Mouse (Mus musculus): ENCODE measurements around the gene Casp9.
"Not testable (repeated sequence)": the region's sequence is repeated elsewhere in the genome, so short reads cannot be mapped to it uniquely, and the experiment has no call there.

Gene Casp9

DNA sequence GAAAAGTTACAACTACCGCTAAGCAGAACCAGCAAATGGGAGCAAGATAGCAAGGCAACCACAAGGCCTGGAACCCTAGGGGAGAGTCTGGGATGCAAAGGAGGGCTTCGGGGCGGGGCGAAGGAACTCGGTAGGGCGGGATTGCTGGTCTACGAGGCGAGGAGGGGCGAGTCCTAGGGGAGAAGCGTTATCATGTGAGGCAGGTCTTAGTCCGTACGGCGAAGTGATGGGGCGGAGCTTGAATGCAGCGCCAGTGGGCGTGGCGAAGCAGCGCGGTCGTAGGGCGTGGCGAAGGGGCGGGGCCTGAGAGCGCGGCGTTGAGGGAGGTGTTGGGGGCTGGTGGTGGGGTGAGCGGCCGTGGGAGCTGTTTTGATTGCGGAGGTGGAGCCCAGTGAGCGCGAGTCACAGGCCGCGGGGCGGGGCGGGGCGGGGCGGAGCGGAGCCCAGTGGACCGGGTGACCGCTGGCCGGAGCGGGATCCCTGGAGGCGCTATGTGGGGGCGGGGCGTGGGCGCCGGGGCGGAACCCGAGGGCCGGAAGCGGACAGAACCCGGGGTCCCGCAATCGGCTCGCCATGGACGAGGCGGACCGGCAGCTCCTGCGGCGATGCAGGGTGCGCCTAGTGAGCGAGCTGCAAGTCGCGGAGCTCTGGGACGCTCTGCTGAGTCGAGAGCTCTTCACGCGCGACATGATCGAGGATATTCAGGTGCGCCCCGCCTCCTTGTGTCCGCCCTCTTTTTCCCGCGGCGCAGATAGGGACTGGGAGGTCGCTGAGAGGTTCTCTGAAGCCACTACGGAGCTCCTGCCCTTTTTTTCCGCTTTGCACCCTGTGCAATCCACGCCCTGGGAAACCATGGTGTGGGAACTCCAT, at the start of gene Casp9:
Gene Casp9, plus strand, starts transcription at position 331 of the 870 bp plus-strand sequence.
- DNase-seq, result peak; percentile 95

DNA sequence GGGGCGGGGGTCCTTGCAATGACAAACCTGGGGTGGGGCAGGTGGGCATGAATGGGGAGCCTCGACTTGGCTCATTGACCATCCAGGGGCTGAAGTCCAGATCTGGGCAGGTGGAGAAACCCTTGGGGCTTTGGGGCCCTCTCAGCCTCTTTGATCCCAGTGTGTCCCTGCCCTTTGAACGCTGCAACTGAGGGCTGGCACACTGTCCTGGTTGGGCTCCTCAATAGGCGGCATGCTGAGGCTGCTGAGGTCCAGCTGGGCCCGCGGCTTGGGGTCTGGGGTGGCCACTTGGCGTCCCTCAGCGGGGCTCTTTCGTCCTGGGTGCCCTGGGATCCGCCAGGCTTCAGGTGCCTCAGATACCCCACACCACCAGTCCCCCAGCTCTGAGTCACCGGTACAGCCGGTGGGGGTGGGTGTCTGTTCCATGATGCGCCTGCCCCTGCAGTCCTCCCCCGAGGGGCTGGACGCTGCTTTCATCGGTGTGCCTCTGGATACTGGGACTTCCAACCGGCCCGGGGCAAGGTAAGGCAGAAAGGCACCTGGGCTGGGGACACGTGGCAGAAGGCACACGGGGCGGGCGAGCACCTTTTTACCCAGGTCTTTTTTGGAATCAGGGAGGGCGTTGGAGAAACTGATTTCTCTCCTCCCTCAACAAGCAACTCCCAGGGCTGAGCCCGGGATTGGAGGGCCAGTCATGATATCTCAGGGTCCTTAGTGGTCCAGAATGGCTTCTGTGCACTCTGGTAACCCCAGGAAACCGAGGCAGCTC, 46.6 kb upstream of the Casp9 start, which contains the start of gene Agmat:
Gene Agmat, plus strand, starts transcription at position 95 of the 769 bp plus-strand sequence.
- DNase-seq, result no peak

DNA sequence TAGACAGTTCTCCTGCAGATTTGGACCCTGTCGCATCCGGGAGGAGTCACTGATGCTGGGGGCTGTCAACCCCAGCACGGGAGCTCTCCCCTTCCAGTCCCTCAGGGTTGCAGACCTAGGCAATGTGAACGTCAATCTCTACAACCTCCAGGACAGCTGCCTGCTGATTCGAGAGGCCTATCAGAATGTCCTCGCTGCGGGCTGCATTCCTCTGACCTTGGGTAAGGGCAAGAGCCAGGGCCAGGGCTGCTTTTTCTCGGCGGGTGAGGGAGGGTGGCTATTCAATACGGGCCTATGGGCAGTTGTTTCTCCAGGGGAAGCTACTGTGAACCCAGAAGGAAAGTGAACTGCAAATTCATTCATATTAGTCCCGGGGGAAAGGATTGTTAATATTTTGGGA, 43.9 kb upstream of the Casp9 start:
- DNase-seq, result no peak

DNA sequence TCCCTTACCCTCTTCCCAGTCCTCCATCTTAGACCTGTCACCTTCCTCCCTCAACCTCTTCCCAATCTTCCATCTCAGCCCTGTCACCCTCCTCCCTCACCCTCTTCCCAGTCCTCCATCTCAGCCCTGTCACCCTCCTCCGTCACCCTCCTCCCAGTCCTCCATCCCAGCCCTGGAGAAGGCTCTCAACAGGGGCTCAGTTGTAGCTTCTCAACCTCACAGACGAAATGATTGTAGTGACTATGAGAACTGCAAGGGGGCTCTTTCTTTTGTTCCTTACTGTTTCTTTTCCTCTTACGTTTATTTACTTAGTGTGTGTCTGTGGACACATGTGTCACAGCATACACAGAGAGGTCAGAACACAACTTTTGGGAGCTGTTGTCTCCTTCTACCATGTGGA, 42.6 kb upstream of the Casp9 start:
- DNase-seq, result no peak

DNA sequence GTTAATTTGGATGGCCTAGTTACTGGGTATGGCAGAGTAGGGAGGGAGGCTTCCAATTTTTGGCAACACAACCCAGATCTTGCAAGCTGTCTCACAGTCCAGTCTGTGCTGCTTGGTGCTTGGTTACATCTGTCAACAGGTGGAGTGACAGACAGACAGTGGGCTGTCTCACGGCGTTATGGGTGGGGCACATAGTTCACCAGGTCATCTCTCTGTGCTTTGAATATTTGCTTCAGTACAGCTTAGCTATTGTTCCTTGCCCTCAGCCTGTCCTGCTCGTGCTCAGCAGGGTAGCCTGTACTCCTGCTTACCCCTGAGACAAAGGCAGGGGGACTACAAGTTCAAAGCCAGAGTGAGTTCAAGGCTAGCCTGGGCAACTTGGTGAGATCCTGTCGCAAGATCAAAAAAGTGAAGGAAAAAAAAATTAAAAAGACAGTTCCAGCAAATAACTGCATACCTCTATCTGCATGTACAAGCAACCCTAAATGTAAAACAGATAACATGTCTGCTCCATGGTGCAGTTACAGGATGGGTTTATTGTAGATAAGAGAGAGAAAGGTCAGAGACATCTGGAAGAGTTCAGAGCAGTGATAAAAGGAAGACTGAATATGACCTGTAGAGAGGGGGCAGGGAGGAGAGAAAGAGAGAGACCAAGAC, 41.9 kb upstream of the Casp9 start:
- DNase-seq, result no peak

DNA sequence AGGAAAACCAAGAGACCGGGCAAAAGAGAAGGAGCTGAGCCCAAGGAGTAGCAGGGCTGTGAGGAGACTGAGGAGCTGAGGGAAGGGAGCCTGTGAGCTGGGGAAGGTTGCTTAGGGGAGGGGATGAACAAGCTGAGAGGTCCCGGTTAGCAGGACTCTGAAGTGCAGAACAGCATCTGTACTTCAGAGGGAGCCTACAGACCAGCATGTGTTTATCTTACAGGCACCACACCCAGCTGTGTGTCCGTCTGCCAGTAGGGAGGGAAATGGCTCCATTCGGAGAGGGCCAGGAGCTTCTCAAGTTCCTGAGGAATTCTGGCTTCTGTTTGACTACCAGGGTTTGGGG, 41.4 kb upstream of the Casp9 start:
- no peak for DNase-seq

DNA sequence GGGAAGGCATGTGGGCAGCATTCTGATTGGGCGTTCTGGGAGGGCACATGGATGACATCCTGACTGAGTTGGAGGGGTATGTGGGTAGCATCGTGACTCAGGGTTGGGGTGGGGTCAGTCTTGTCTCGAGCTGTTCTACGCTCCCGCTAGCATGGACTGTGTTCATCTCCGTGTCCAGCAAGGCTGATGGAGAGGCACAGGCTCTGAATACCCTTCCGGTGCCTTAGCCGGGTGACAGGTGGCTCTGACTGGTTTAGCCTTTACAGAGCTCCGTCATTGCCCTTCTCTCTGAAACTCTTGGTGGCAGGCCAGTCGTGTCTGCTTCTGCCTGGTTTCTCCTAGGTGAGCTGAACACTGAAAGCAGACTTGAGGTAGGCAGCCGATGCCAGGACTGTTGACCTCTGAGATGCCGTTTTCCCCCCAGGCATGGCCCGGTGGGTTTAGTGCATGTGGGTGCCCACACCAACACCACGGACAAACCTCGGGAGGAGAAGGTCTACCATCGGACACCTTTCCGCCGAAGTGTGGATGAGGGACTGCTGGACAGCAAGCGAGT, 38.0 kb upstream of the Casp9 start:
- DNase-seq, result no peak

DNA sequence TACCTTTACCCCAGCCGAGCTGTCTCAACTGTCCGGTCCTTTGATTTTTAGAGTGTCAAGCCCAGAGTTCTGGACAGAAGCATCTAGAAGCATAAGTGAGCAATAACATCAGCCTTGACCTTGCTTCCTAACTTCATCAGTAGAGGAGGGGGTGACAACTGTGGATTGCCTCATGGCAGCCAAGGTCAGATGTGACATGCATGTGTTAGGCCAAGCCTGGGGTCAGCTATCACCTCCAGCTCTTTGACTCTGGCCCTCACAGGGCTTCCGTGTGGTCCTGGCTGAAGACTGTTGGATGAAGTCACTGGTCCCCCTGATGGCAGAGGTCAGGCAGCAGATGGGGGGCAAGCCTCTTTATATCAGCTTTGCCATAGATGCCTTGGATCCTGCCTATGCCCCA, 36.3 kb upstream of the Casp9 start:
- no peak for DNase-seq

DNA sequence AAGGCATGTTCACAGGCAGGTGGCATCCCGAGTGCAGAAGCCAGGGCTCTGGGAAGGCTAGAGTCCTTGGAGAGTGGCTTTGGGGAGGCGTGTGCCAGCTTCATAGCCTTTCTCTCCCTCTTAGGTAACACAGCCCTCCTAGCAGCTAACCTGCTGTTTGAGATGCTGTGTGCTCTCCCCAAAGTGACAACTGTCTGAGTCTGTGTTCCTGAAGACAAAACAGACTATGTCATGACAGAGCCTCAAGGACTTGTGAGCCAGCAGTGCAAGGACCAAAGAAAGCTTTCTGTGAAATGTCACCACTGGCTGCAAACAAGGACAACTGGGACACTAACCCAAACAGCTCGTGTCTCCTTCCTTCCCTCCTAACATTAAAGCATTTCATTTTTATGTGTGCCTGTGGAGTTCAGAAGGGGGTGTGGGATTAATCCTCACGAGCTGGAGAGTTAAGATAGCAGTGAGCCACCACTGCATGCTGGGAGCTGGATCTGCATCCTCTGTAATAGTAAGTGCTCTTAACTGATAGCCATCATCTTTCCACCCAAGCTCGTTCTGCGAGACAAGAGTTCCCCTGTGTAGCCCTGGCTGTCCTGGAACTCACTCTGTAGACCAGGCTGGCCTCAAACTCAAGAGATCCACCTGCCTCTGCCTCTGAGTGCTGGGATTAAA, 34.4 kb upstream of the Casp9 start:
- no peak for DNase-seq

DNA sequence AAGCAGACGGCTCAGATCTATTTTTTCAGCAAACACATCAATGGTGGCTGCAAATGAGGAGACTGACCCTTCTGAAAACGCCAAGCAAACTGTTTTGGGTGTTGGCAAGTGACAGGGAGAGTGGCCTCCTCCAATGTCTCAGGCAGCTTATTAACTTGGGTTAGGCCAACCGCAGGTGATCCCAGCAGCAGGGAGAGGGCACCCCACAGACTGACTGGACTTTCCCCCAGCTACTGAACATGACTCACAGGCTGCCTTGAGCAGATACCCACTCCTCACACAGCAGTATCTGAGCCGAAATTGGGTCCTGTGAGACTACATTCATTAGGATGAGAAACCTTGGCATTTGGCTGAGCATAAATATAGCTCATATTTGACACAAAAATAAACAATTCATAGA, 32.5 kb upstream of the Casp9 start:
- DNase-seq, result no peak

DNA sequence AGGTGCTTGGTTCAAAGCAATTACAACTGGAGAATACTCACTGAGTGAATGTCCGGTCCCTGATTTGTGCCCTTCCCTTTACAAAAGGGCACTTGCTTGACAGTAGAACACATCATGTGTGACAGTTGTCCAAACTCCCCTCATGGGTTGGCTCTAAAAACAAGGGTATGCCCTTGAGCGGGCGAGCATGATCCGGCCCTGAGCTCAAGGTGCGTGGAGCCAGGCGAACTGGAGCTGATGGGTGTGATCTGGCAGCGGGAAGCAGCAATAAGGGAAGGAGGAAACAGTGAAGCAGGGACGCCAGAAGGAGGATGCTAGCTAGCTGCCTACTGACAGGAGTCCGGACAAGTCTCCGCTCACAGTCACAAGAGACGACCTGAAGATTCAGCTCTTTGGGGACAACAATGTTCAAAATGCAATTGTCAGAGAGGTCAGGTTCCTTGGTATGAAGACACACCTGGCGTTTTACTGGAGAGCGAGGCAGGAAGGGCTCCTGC, 31.3 kb upstream of the Casp9 start:
- no peak for DNase-seq

DNA sequence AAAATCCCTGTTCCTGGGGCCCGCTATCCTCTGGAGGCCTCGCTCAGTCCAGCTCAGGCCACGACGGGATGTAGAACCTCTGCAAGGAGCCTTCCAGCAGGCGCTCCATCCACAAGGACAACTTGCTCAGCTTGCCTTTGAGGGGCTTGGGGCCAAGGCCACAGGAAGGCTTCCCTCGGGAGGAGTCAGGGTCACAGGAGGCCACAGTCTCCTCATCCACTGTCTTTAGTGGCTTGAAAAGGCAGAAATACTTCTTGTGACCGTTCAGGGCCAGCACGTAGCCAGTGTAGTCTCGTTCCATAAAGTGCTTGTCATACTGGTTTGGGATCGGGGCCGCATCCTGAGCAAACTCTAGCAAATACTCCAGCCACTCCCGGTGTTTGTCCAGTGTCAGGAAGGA, 29.9 kb upstream of the Casp9 start:
- no peak for DNase-seq

DNA sequence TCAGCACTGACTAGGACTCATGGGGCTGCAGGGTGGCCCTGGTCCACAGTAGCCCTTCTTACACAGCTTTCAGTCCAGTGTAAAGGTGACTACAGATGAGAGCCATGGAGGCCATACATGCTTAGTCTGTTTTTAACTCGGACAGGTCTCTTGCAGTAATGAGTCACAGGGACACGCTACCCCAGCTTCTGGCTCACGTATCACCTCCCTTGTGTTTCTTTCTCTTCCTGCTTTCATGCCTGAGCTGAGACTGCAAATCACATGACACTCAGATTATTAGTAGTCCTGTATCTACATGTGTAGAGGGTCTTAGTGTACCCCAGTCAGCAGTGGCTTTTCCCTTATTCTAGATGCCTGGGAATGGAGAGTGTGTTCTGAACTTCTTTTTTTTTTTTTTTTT, 28.4 kb upstream of the Casp9 start:
- DNase-seq, result no peak

DNA sequence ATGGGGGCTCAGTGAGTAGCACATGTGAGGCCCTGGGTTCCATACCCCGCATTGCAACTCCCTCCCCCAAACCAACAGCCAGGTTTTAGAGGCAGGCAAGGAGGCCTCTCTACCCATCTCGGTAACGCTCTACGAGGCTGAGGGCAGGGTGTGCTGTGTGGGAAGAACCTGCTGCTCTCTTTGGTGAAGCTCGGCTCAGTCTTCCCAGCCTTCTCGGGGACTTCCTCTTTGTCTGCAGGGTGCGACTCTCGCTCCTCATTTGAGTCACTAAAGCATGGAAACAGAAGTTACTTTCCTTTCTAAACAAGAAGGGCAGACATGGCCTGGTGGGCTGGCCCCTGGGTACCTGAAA, 27.1 kb upstream of the Casp9 start:
- no peak for DNase-seq

DNA sequence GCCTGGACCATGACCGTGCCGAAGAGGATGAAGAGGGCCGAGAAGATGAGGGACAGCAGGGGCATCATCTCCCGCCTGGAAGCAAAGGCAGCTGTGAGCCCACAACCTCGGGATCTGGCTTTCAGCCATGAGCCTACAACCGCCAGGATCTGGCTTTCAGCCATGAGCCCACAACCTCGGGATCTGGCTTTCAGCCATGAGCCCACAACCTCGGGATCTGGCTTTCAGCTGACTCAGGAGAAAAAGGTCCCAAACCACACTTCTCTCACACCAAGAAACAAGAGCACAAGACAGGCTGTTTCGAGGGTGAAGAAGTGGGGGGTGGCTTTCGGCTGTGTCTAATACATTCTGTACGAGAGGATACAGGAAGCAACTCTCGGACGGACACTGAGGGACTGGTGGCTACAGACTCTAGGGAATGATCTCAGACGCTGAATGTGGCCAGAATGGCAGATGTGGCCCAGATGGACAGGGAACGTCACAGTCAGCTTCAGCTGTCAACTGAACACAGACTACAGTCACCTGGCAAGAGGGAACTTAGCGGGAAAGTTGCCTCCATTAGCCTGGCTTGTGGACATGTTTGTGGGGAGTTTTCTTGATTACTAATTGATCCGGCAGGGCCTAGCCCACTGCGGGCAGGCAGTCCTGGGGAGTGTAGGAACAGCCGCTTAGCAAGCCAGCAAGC, 26.6 kb upstream of the Casp9 start:
- DNase-seq, result no peak

DNA sequence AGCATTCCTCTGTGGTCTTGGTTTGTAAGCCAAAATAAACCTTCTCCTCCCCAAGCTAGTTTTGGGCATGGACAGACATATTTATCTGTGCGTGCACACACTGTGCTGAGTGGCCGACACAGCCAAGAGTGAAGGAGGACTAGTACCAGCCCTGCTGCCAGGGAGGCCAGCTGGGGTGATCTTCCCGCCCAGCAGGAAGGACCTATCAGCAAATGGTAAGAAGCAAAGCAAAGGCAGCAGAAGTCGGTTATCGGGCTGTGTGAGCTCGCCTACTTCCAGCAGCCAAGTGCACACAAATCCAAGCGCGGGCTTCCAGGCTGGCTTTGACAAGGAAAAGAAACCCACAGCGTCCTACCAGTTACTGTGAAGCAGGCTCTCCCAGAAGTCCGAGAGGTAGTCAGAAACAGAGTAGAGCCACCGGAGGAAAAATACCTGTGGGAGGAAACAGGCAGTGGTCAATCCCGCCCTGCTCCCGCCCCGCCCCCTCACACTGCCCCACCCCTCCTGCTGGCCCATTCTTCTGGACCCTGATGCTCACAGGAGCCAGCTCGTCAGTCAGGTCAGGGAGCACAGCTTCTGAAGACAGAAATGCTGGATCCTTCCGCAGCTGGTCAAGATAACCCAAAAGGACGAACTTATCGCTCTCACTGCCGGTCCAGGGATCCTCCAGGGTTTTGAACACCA, 25.9 kb upstream of the Casp9 start:
- no peak for DNase-seq

DNA sequence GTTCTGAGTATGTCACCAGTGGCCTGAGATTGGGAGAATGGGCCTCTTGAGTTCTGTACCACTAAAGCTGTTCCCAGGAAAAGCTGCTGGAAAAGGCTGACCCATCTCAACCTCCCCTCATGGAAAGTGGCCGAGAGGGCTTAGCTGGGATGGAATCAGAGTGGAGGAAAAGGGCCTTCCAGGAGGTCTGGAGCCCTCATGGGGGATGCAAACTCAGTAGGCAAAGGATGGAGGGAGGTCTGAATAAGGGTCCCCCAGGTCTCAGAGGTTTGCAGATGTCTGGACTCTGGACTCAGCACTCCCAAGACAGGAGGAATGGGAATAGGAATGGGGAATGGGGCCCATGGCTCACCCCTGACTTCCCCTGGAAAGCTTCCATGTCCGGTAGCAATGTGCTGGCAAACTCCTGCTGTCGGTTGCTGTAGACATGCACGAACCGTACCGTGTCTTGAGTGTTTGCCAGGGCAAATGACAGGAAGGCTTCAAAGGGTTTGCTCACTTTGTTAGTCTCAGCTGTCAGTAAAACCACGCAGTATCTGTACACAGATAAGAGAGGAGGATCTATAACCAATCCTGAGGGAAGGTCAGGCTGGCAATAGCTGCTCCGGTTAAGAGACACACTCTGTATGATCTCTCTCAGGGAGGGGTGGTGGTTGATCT, 23.8 kb upstream of the Casp9 start:
- DNase-seq, result no peak

DNA sequence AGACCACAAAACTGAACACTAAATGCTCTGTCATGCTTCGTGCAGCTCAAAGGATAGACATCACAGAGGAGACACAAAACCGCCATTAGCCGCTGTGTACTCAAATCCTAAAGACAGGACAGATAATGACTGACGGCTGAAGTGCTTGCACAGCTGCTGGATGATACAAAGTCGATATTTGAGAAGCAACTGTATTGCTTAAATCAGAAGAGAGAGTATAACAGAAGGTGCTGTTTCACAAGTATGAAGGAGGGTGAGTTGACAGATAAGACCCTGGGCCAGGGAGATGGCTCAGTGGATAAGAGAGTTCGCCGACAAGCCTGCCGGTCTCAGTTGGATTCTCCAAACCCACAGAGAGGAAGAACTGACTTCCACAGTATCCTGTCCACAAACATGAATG, 21.6 kb upstream of the Casp9 start:
- no peak for DNase-seq

DNA sequence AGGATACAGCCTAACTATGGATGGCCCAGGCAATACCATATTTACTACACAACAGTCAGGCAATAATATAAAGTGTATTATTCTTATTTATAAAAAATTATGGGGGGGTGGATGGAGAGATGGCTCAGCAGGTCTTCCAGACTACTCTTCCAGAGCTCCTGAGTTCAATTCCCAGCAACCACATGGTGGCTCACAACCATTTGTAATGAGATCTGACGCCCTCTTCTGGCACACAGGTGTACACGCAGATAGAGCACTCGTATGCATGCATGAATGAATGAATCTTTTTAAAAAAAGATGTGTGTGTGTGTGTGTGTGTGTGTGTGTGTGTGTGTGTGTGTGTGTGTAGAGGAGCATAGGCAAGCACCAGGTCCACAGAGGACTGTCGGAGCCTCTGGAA, 20.4 kb upstream of the Casp9 start:
- not testable (repeated sequence) for DNase-seq

DNA sequence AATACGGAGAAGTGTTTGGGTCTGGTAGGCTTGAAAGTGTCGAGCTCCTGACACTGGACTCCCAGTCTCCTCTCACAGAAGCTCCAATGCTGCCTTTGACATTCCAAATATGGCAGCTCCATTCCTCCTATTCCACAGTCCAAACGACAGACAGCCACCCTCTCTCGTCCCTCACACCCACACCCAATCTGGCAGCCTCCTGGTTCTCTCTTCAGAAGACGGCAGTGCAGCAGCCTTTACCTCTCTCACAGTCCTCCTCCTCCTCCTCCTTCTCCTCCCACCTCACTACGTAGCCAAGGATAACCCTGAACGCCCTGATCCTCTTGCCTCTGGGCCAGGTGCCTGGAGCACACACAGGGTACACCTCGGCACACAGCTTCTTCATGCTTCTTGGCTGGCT, 13.6 kb upstream of the Casp9 start:
- peak; percentile 76 for DNase-seq

Data from right cerebral cortex, postnatal 25 days (tissue).